Mouse (Mus musculus) thymus, postnatal 25 days (tissue): ENCODE measurements around the gene Rarb.

Experiments
- DNase-seq: peaks from one replicate; pipeline ENCODE4 v3.0.0; 2022

The Rarb gene

DNA sequence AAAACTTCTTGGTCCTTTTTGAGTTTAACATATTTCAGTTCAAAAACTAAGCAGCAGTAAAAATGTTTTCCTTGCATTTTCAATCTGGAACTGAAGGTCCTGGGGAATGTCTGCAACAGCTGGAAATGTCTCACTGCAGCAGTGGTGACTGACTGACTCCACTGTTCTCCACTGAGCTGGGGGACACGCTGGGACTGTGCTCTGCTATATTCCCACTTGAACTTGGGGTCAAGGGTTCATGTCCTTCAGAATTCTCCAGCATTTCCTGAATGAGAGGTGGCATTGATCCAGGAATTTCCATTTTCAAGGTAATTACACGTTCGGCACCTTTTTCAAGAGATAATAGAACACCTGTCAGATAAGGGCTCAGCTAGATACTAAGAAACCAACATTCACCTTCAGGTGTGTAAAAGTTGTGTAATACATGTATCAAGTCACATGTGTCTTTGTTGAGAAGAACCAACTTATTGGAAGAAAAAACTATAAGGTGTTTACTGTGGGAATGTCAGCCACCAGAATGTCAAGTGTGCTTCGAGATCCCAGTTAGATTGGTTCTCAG, 386.9 kb downstream of the Rarb start:
- no peak for DNase-seq

- DNase-seq: no peak
Observed at GRCm38 (mm10) chr14:16427569-16427968, 391.4 kb downstream of the Rarb start.

GRCm38 (mm10) chr14:16414163-16414562, 404.8 kb downstream of the Rarb start:
- no peak for DNase-seq

DNA sequence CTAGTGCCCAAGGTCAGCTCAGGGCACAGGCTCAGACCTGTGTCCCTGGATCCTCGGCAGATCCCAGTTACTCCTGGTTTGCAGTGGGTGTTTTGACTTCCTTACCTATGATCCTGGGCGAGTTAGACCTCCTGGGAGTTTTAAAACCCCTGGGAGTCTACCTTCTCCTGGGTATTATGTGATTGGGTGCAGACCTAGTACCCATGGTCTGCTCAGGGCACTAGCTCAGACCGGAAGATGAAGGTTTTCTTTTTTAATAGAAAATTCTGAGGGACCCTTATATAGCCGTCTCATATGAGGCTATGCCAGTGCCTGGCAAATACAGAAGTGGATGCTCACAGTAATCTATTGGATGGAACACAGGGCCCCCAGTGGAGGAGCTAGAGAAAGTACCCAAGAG, 413.8 kb downstream of the Rarb start:
- DNase-seq: no peak

DNA sequence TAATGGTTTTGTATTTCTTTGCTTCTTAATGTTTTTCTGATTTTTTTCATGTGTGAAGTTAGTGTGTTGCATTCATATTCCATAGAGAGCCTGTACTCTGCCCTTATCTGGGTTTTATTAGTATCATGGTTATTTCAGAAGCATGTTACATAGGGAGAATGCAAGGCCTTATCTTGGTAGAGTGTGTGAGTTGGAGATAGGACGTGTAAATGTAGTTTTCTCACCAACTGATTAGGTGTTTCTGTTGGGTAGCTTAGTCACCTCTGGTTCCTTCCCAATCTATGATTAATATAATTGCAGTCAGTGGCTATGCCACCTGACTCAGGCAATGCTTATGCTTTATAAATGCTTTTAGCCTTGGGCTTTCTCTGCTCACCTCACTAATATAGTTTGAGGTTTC, 434.2 kb downstream of the Rarb start:
- DNase-seq: no peak
